Mouse (Mus musculus): ENCODE data around the gene Ces2b. TPM values are rescaled to one million over a fixed set of nuclear protein-coding genes. Genes with fewer than 3 reads are reported as not detected.

The Ces2b gene
- polyA plus RNA-seq, 1 experiment from 2014 or later: 0.91 TPM

DNA sequence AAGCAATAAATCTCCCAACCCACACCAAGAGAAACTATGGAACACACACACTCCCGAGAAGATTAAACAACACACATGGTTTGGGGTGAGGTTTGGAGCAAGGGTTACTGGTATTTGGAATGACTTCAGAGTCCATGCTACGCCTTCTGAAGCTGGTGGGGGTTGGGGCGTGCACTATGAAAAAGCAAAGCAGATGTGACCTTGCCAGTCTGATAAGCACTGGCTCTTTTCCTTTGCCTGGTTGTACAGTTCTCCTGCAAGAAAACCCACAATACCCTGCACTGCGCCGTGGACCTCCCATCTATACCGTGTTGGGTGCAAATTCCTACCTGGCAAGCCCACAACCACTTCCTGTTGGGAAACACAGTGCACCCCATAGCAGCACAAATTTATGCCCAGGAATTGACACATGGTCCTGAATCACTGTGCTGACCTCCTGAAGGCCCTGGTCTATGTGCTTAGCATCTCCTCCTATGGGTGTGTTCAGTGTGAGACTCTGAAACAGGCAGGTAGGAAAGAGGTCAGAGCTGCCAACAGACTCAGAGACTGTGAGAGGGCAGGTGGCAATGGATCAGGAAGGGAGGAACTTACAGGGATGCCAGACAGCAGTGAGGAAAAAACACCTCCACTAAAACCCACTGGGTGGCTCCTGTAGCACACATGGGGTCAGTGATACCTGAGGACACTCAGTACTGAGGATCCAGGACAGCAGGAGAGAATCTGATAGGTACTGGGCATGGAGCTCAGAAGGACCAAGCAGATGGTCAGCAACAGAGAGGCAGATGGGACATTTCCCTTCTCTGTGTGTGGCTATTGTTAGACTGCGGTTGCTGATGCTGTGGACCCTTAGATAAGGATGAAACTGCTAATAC, 22.6 kb upstream of the Ces2b start:
- TF ChIP-seq CTCF (IDR thresholded peaks at IDR 0.05; ENCODE audit: low read depth): no peak
- no peaks in the 10 kb centered on the region for H3K4me1 ChIP-seq (replicated peaks; ENCODE audit: insufficient read depth, low read length)
- H3K4me3 ChIP-seq (replicated peaks; ENCODE audit: low read depth, low read length): no peak overlapping the region
- WGBS: 78% methylated on average over 7 of the region's 7 CpGs
- no peaks in the 10 kb centered on the region for H3K36me3 ChIP-seq (ENCODE audit: insufficient read depth, low read length)
- H3K9ac ChIP-seq (ENCODE audit: low read depth, low read length): no peak overlapping the region
- H3K27ac ChIP-seq: no peak overlapping the region
- no peak for DNase-seq (ENCODE audit: low spot score)
- ATAC-seq (replicated peaks; ENCODE audit: low FRiP score, low read depth): no peak
- no peaks in the 10 kb centered on the region for H3K9me3 ChIP-seq (replicated peaks; ENCODE audit: low read length)
- no peak overlapping the region for H3K4me2 ChIP-seq (ENCODE audit: low read length)
- H3K27me3 ChIP-seq (ENCODE audit: insufficient read depth, low read length): no peaks in the 10 kb centered on the region

DNA sequence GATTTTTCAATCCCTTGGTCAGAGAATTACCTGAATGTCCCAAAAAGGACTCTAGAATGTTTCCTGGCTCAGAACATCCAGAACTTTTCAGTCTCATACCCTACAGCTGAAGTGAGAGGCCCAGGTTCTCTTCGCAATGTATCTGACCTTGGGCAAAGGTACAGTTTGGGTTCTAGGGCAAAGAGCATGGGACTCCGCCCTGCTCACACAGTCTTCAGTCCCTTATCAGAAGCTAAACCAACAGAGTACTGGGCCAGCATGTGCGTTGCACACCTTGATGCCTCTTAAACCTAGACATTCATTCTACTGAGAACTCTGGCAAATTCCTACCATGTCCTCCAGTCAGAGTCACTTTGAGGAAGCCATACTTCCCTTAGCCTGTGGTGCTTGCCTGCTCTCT, 21.9 kb upstream of the Ces2b start:
- Histone ChIP-seq H3K27ac (no peak overlapping the region), H3K36me3 (ENCODE audit: insufficient read depth, low read length) (no peaks in the 10 kb centered on the region), H3K9me3 (replicated peaks; ENCODE audit: low read length) (no peaks in the 10 kb centered on the region), H3K4me2 (ENCODE audit: low read length) (no peak overlapping the region), H3K9ac (ENCODE audit: low read depth, low read length) (no peak overlapping the region), H3K4me3 (replicated peaks; ENCODE audit: low read depth, low read length) (no peak overlapping the region), H3K4me1 (replicated peaks; ENCODE audit: insufficient read depth, low read length) (no peaks in the 10 kb centered on the region), H3K27me3 (ENCODE audit: insufficient read depth, low read length) (no peaks in the 10 kb centered on the region)
- no peak for TF ChIP-seq CTCF (IDR thresholded peaks at IDR 0.05; ENCODE audit: low read depth)
- ATAC-seq (replicated peaks; ENCODE audit: low FRiP score, low read depth) (no peak), DNase-seq (ENCODE audit: low spot score) (no peak)
- WGBS: 91% methylated on average over 3 of the region's 3 CpGs

GRCm38 (mm10) chr8:104826912-104827311, 4.5 kb upstream of the Ces2b start:
- H3K9me3 ChIP-seq (replicated peaks; ENCODE audit: low read length): no peaks in the 10 kb centered on the region
- TF ChIP-seq CTCF (IDR thresholded peaks at IDR 0.05; ENCODE audit: low read depth): no peak
- 71% methylated on average over 1 of the region's 1 CpGs for WGBS
- no peak overlapping the region for H3K4me3 ChIP-seq (replicated peaks; ENCODE audit: low read depth, low read length)
- no peaks in the 10 kb centered on the region for H3K4me1 ChIP-seq (replicated peaks; ENCODE audit: insufficient read depth, low read length)
- ATAC-seq (replicated peaks; ENCODE audit: low FRiP score, low read depth) (no peak), DNase-seq (ENCODE audit: low spot score) (no peak)
- no peak overlapping the region for H3K4me2 ChIP-seq (ENCODE audit: low read length)
- H3K27ac ChIP-seq: no peak overlapping the region
- H3K9ac ChIP-seq (ENCODE audit: low read depth, low read length): no peak overlapping the region
- no peaks in the 10 kb centered on the region for H3K27me3 ChIP-seq (ENCODE audit: insufficient read depth, low read length)
- H3K36me3 ChIP-seq (ENCODE audit: insufficient read depth, low read length): no peaks in the 10 kb centered on the region

- Histone ChIP-seq H3K9ac (ENCODE audit: low read depth, low read length) (no peak overlapping the region), H3K36me3 (ENCODE audit: insufficient read depth, low read length) (no peaks in the 10 kb centered on the region), H3K4me3 (replicated peaks; ENCODE audit: low read depth, low read length) (no peak overlapping the region), H3K9me3 (replicated peaks; ENCODE audit: low read length) (no peaks in the 10 kb centered on the region), H3K4me2 (ENCODE audit: low read length) (no peak overlapping the region), H3K27me3 (ENCODE audit: insufficient read depth, low read length) (no peaks in the 10 kb centered on the region), H3K4me1 (replicated peaks; ENCODE audit: insufficient read depth, low read length) (no peaks in the 10 kb centered on the region), H3K27ac (no peak overlapping the region)
- WGBS: 66% methylated on average over 3 of the region's 3 CpGs
- DNase-seq (ENCODE audit: low spot score) (no peak), ATAC-seq (replicated peaks; ENCODE audit: low FRiP score, low read depth) (no peak)
- no peak for TF ChIP-seq CTCF (IDR thresholded peaks at IDR 0.05; ENCODE audit: low read depth)
Observed at GRCm38 (mm10) chr8:104828221-104828620, 3.2 kb upstream of the Ces2b start.

DNA sequence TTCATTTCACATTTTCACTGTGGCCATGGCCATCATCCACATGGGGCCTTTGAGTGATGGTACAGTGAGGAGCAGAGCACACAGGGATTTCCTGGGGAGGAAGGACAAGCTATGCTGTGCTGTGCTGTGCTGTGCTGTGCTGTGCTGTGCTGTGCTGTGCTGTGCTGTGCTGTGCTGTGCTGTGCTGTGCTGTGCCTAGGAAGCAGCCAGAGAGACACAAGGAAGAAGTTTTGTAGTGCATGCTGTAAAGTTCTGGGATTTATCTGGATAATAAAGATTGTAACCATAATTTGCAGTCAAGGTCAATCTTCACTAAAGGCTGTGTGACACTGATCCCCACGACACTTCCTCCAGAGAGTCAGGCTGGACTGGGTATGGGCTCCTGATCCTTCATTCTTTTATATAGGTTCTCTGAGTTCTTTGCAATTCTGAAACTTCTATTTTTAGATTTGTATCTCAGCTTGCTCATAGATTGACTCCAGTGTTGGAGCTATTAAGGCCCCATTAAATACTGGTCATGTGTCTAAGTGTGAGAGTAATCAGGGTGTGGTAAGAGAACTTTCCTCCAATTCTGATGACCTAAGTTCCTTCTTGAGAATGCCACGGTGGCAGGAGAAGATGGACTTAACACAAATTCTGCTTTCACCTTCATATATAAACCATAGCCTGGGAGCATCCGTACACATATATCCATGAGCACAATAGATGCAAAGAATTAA, 10.1 kb downstream of the Ces2b start:
- no peak overlapping the region for H3K27ac ChIP-seq
- H3K36me3 ChIP-seq (ENCODE audit: insufficient read depth, low read length): no peaks in the 10 kb centered on the region
- 86% methylated on average over 3 of the region's 3 CpGs for WGBS
- no peak for TF ChIP-seq CTCF (IDR thresholded peaks at IDR 0.05; ENCODE audit: low read depth)
- H3K4me1 ChIP-seq (replicated peaks; ENCODE audit: insufficient read depth, low read length): no peaks in the 10 kb centered on the region
- no peaks in the 10 kb centered on the region for H3K9me3 ChIP-seq (replicated peaks; ENCODE audit: low read length)
- H3K4me3 ChIP-seq (replicated peaks; ENCODE audit: low read depth, low read length): no peak overlapping the region
- H3K9ac ChIP-seq (ENCODE audit: low read depth, low read length): no peak overlapping the region
- H3K4me2 ChIP-seq (ENCODE audit: low read length): no peak overlapping the region
- ATAC-seq (replicated peaks; ENCODE audit: low FRiP score, low read depth) (no peak), DNase-seq (ENCODE audit: low spot score) (no peak)
- H3K27me3 ChIP-seq (ENCODE audit: insufficient read depth, low read length): no peaks in the 10 kb centered on the region

- Histone ChIP-seq H3K4me3 (replicated peaks; ENCODE audit: low read depth, low read length) (no peak within 1 kb of the TSS), H3K9ac (ENCODE audit: low read depth, low read length) (no peak within 1 kb of the TSS), H3K4me2 (ENCODE audit: low read length) (no peak within 1 kb of the TSS), H3K36me3 (ENCODE audit: insufficient read depth, low read length) (no peaks in the 10 kb centered on the region), H3K27ac (no peak within 1 kb of the TSS), H3K27me3 (ENCODE audit: insufficient read depth, low read length) (no peaks in the 10 kb centered on the region), H3K4me1 (replicated peaks; ENCODE audit: insufficient read depth, low read length) (no peaks in the 10 kb centered on the region), H3K9me3 (replicated peaks; ENCODE audit: low read length) (no peaks in the 10 kb centered on the region)
- DNase-seq (ENCODE audit: low spot score) (no peak), ATAC-seq (replicated peaks; ENCODE audit: low FRiP score, low read depth) (no peak)
- 76% methylated on average over 3 of the region's 3 CpGs for WGBS
- no peak for TF ChIP-seq CTCF (IDR thresholded peaks at IDR 0.05; ENCODE audit: low read depth)
Observed at GRCm38 (mm10) chr8:104846831-104847230, 15.5 kb downstream of the Ces2b start, which contains the start of gene Ces2c. Gene Ces2c (plus strand): TSS chr8:104847068.
